Mouse (Mus musculus): ENCODE results near the gene Trak1.

DNA sequence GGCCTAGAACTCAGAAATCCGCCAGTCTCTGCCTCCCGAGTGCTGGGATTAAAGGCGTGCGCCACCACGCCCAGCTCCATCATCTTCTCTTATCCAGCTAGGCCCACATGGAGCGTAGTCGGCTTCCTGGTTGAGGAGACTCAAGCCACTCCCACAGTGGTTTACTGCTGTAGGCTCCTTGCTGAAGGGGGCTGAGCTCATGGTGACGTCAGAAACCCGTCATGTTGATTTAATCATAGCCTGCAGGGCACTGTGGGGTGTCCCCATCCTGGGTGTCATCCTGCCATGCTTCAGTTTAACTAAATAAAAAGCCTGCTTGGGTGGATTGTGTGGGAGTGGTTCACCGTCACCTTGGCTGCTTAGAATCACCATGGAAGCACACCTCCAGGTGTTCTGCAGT lies 92.0 kb downstream of the Trak1 start:
- TF ChIP-seq POLR2A (IDR thresholded peaks at IDR 0.05; ENCODE audit: borderline replicate concordance, low read depth, low read length) (no peak), CTCF (IDR thresholded peaks at IDR 0.05; ENCODE audit: low read depth, low read length) (no peak)
